Mouse (Mus musculus) thymus, postnatal 0 days (tissue): Measurements from ENCODE around the gene Smarca1. TPM values are rescaled to one million over a fixed set of nuclear protein-coding genes. Genes with fewer than 3 reads are reported as not detected.
A peak's percentile ranks its signal among the peaks of the same experiment; 100 is the strongest.

Source experiments
- DNase-seq: peaks from one replicate; pipeline ENCODE4 v3.0.0-alpha.2; 2015; ENCODE audit warnings: low spot score
- polyA plus RNA-seq: library from polyadenylated mRNA; unstranded; fragments of >200 nt; fragmentation: Nextera tagmentation; extraction: Ambion mirVana; gene quantifications from 2 replicates; pipeline ENCODE4 v1.2.1, GENCODE M21; 2015

Gene Smarca1
- polyA plus RNA-seq, result 1.8 and 2.6 TPM in 2 replicates

GRCm38 (mm10) chrX:47892431-47893024 lies at the start of gene Smarca1:
Gene Smarca1 (minus strand): TSS chrX:47892974.
- no peak for DNase-seq

- DNase-seq, result no peak
Observed at GRCm38 (mm10) chrX:47937740-47938139, 45.0 kb upstream of the Smarca1 start.

- no peak for DNase-seq
Observed at GRCm38 (mm10) chrX:47936885-47937284, 44.1 kb upstream of the Smarca1 start.

GRCm38 (mm10) chrX:47934352-47934751 lies 41.6 kb upstream of the Smarca1 start:
- no peak for DNase-seq

GRCm38 (mm10) chrX:47930449-47930848 lies 37.7 kb upstream of the Smarca1 start:
- DNase-seq, result no peak

GRCm38 (mm10) chrX:47927981-47928380 lies 35.2 kb upstream of the Smarca1 start:
- DNase-seq, result no peak

- no peak for DNase-seq
Observed at GRCm38 (mm10) chrX:47920541-47920940, 27.8 kb upstream of the Smarca1 start.

GRCm38 (mm10) chrX:47916831-47917230 lies 24.1 kb upstream of the Smarca1 start:
- DNase-seq, result no peak

GRCm38 (mm10) chrX:47913543-47913938 lies 20.8 kb upstream of the Smarca1 start:
- no peak for DNase-seq

- peak; percentile 4 for DNase-seq
Observed at GRCm38 (mm10) chrX:47912904-47913542, 20.2 kb upstream of the Smarca1 start.

- DNase-seq, result peak; percentile 59
Observed at GRCm38 (mm10) chrX:47912306-47912792, 19.6 kb upstream of the Smarca1 start, which contains the start of gene Ocrl. Gene Ocrl (plus strand): TSS chrX:47912387.

- DNase-seq, result no peak
Observed at GRCm38 (mm10) chrX:47891907-47892430, 805 bp downstream of the Smarca1 start.

- no peak for DNase-seq
Observed at GRCm38 (mm10) chrX:47891243-47891906, 1.4 kb downstream of the Smarca1 start.

- no peak for DNase-seq
Observed at GRCm38 (mm10) chrX:47887401-47887800, 5.4 kb downstream of the Smarca1 start.

GRCm38 (mm10) chrX:47882813-47883212 lies 10.0 kb downstream of the Smarca1 start:
- DNase-seq, result no peak

- DNase-seq, result no peak
Observed at GRCm38 (mm10) chrX:47880052-47880451, 12.7 kb downstream of the Smarca1 start.

- no peak for DNase-seq
Observed at GRCm38 (mm10) chrX:47858544-47858943, 34.2 kb downstream of the Smarca1 start.

- no peak for DNase-seq
Observed at GRCm38 (mm10) chrX:47835835-47836195, 57.0 kb downstream of the Smarca1 start.

GRCm38 (mm10) chrX:47835098-47835834 lies 57.5 kb downstream of the Smarca1 start:
- no peak for DNase-seq

- DNase-seq, result no peak
Observed at GRCm38 (mm10) chrX:47833431-47833830, 59.3 kb downstream of the Smarca1 start.

- no peak for DNase-seq
Observed at GRCm38 (mm10) chrX:47820566-47820965, 72.2 kb downstream of the Smarca1 start.
